Mouse (Mus musculus) embryo, embryonic 10 days (tissue): ENCODE measurements around the gene Ankef1.
A peak's percentile ranks its signal among the peaks of the same experiment; 100 is the strongest.

Experiments
- DNase-seq: peaks from one replicate; pipeline ENCODE4 v3.0.0-alpha.2; 2015; ENCODE audit warnings: low spot score

Gene Ankef1

GRCm38 (mm10) chr2:136501651-136502050 lies at the start of gene Ankef1:
Gene Ankef1 (plus strand): TSS chr2:136501910.
- DNase-seq = no peak

- DNase-seq = no peak
Measured at GRCm38 (mm10) chr2:136456468-136456867, 45.2 kb upstream of the Ankef1 start.

GRCm38 (mm10) chr2:136456875-136457274 lies 44.8 kb upstream of the Ankef1 start:
- DNase-seq = no peak

- no peak for DNase-seq
Measured at GRCm38 (mm10) chr2:136477656-136478055, 24.1 kb upstream of the Ankef1 start.

- no peak for DNase-seq
Measured at GRCm38 (mm10) chr2:136482269-136482668, 19.4 kb upstream of the Ankef1 start.

- DNase-seq = no peak
Measured at GRCm38 (mm10) chr2:136483058-136483457, 18.7 kb upstream of the Ankef1 start.

- DNase-seq = no peak
Measured at GRCm38 (mm10) chr2:136484955-136485354, 16.8 kb upstream of the Ankef1 start.

- no peak for DNase-seq
Measured at GRCm38 (mm10) chr2:136485401-136485800, 16.3 kb upstream of the Ankef1 start.

- peak; percentile 86 for DNase-seq
Measured at GRCm38 (mm10) chr2:136485815-136486619, 15.7 kb upstream of the Ankef1 start.

GRCm38 (mm10) chr2:136486986-136487385 lies 14.7 kb upstream of the Ankef1 start:
- no peak for DNase-seq

- DNase-seq = peak; percentile 56
Measured at GRCm38 (mm10) chr2:136511073-136511472, 9.4 kb downstream of the Ankef1 start.

GRCm38 (mm10) chr2:136511756-136512155 lies 10.0 kb downstream of the Ankef1 start:
- DNase-seq = no peak

GRCm38 (mm10) chr2:136512802-136513201 lies 11.1 kb downstream of the Ankef1 start:
- DNase-seq = no peak

- DNase-seq = no peak
Measured at GRCm38 (mm10) chr2:136513806-136514205, 12.1 kb downstream of the Ankef1 start.

- no peak for DNase-seq
Measured at GRCm38 (mm10) chr2:136515501-136515900, 13.8 kb downstream of the Ankef1 start.

GRCm38 (mm10) chr2:136528937-136529336 lies 27.2 kb downstream of the Ankef1 start:
- DNase-seq = no peak

- DNase-seq = peak; percentile 73
Measured at GRCm38 (mm10) chr2:136532033-136532432, 30.3 kb downstream of the Ankef1 start.

GRCm38 (mm10) chr2:136558020-136558419 lies 56.3 kb downstream of the Ankef1 start:
- DNase-seq = peak; percentile 39

GRCm38 (mm10) chr2:136562336-136562735 lies 60.6 kb downstream of the Ankef1 start:
- no peak for DNase-seq

GRCm38 (mm10) chr2:136570856-136571255 lies 69.1 kb downstream of the Ankef1 start:
- no peak for DNase-seq

GRCm38 (mm10) chr2:136582762-136583161 lies 81.1 kb downstream of the Ankef1 start:
- DNase-seq = no peak

GRCm38 (mm10) chr2:136588811-136589210 lies 87.1 kb downstream of the Ankef1 start:
- DNase-seq = no peak

- peak; percentile 64 for DNase-seq
Measured at GRCm38 (mm10) chr2:136596451-136596850, 94.7 kb downstream of the Ankef1 start.

GRCm38 (mm10) chr2:136598743-136599142 lies 97.0 kb downstream of the Ankef1 start:
- no peak for DNase-seq
